Mouse (Mus musculus): Measurements from ENCODE around the gene Hsd17b11. TPM values are rescaled to one million over a fixed set of nuclear protein-coding genes. Genes with fewer than 3 reads are reported as not detected.

Hsd17b11 gene
- polyA plus RNA-seq (2016; fragmentation: Nextera tagmentation; extraction: Ambion mirVana) = 2.5 and 3.6 TPM in 2 replicates

- H3K4me1 ChIP-seq = peaks cover 39% of the 10 kb centered on the region
- H3K36me3 ChIP-seq = peaks cover 11% of the 10 kb centered on the region
- DNase-seq (ENCODE audit: low spot score) = peak; percentile 94
- WGBS = under 1% methylated on average over 31 of the region's 31 CpGs
- peak within 1 kb of the TSS; percentile 67 for H3K4me3 ChIP-seq
- H3K9me3 ChIP-seq = no peaks in the 10 kb centered on the region
- H3K27ac ChIP-seq = peak within 1 kb of the TSS; percentile 87
- H3K27me3 ChIP-seq (ENCODE audit: insufficient read depth, poor library complexity, severe bottlenecking) = no peaks in the 10 kb centered on the region
Observed at GRCm38 (mm10) chr5:104021597-104022378, at the start of gene Hsd17b11. Hsd17b11 (minus strand) TSS chr5:104021919.

- H3K27me3 ChIP-seq (ENCODE audit: insufficient read depth, poor library complexity, severe bottlenecking) = peaks cover 6% of the 10 kb centered on the region
- no peak overlapping the region for H3K27ac ChIP-seq
- WGBS = 60% methylated on average over 4 of the region's 4 CpGs
- H3K4me3 ChIP-seq = no peak overlapping the region
- H3K9me3 ChIP-seq = no peaks in the 10 kb centered on the region
- H3K36me3 ChIP-seq = no peaks in the 10 kb centered on the region
- peaks cover 6% of the 10 kb centered on the region; the same call in 1 of the 2 replicates for H3K4me1 ChIP-seq
- DNase-seq (ENCODE audit: low spot score) = no peak
Observed at GRCm38 (mm10) chr5:104071048-104071447, 49.3 kb upstream of the Hsd17b11 start.

DNA sequence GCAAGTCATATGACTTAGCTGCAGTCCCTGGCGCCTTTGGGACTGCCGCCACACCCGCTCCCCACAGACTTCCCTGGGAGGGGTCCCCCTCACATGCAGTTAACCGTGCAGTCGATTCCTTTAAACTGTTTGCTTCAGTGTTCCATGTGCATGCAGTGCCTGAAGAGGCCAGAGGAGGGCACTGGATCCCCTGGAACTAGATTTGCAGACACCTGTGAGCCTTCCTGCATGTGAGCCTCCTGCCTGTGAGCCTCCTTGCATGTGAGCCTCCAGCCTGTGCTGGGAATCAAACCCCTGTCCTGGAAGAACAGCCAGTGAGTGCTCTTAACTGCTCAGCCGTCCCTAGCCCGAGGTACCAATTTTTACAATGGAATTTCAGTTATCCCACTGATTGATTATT, 47.0 kb upstream of the Hsd17b11 start:
- no peaks in the 10 kb centered on the region for H3K9me3 ChIP-seq
- H3K36me3 ChIP-seq = peaks cover 11% of the 10 kb centered on the region
- H3K4me3 ChIP-seq = no peak overlapping the region
- H3K4me1 ChIP-seq = peaks cover 6% of the 10 kb centered on the region; the same call in 1 of the 2 replicates
- WGBS = 84% methylated on average over 7 of the region's 7 CpGs
- H3K27ac ChIP-seq = no peak overlapping the region
- DNase-seq (ENCODE audit: low spot score) = no peak
- no peaks in the 10 kb centered on the region for H3K27me3 ChIP-seq (ENCODE audit: insufficient read depth, poor library complexity, severe bottlenecking)

- Histone ChIP-seq H3K36me3 (peaks cover 63% of the 10 kb centered on the region), H3K4me3 (no peak overlapping the region)
Observed at GRCm38 (mm10) chr5:104062773-104063551, 41.2 kb upstream of the Hsd17b11 start.

DNA sequence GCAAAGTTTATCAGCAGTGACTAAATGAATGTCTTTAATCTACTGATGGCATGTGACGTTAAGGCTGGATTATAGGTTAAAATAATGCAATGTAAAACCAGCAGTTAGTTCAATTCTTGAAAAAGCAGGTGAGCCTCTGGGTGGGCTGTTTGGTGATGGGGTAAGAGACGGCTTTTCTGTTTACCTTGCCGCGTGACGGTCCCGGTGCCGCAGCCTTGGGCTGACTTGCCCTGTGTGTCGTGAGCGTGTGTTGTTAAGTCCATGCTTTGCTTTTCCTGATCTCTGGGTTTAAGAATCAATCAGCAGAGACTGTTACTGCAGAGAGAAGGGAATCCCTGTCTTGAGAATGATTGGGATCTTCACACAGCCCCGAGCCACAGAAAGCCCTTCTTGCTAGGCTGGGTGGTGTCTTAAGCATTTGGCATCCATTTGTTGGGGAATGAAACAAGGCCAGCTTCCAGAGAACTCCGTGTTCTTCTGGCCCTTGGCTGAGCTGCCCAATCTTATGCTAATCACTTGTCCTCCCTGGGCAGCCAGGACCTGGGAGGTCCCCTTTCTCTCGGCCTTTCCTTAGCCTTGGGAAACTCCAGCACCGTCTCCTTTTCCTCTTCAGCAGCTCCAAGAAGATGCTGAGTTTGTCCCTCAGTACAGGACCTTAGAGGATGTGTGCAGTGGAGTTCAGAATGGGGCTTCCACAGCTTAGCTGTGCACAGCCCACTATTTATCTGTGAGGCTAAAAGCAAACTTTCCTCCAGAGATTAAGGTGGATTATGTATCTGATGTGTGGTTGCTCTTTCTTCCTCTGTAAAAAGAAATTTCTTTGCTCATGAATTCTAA, 40.4 kb upstream of the Hsd17b11 start:
- Histone ChIP-seq H3K4me1 (no peaks in the 10 kb centered on the region), H3K27me3 (ENCODE audit: insufficient read depth, poor library complexity, severe bottlenecking) (no peaks in the 10 kb centered on the region), H3K9me3 (no peaks in the 10 kb centered on the region), H3K27ac (no peak overlapping the region), H3K36me3 (peaks cover 64% of the 10 kb centered on the region), H3K4me3 (no peak overlapping the region)
- no peak for DNase-seq (ENCODE audit: low spot score)
- WGBS = 83% methylated on average over 13 of the region's 13 CpGs

More at GRCm38 (mm10) chr5:104062773-104063551, 41.2 kb upstream of the Hsd17b11 start:
- DNase-seq (ENCODE audit: low spot score) = no peak
- Histone ChIP-seq H3K27ac (no peak overlapping the region), H3K9me3 (no peaks in the 10 kb centered on the region), H3K4me1 (no peaks in the 10 kb centered on the region), H3K27me3 (ENCODE audit: insufficient read depth, poor library complexity, severe bottlenecking) (no peaks in the 10 kb centered on the region)
- 89% methylated on average over 11 of the region's 11 CpGs for WGBS

GRCm38 (mm10) chr5:104060429-104060828, 38.7 kb upstream of the Hsd17b11 start:
- Histone ChIP-seq H3K27me3 (ENCODE audit: insufficient read depth, poor library complexity, severe bottlenecking) (no peaks in the 10 kb centered on the region), H3K9me3 (no peaks in the 10 kb centered on the region), H3K36me3 (peaks cover 76% of the 10 kb centered on the region), H3K4me1 (no peaks in the 10 kb centered on the region), H3K27ac (no peak overlapping the region), H3K4me3 (no peak overlapping the region)
- DNase-seq (ENCODE audit: low spot score) = no peak
- WGBS = 92% methylated on average over 5 of the region's 5 CpGs

GRCm38 (mm10) chr5:104059628-104060027, 37.9 kb upstream of the Hsd17b11 start:
- H3K4me1 ChIP-seq = no peaks in the 10 kb centered on the region
- no peaks in the 10 kb centered on the region for H3K9me3 ChIP-seq
- no peak overlapping the region for H3K4me3 ChIP-seq
- 85% methylated on average over 9 of the region's 9 CpGs for WGBS
- H3K36me3 ChIP-seq = peaks cover 76% of the 10 kb centered on the region
- DNase-seq (ENCODE audit: low spot score) = no peak
- no peaks in the 10 kb centered on the region for H3K27me3 ChIP-seq (ENCODE audit: insufficient read depth, poor library complexity, severe bottlenecking)
- H3K27ac ChIP-seq = no peak overlapping the region

DNA sequence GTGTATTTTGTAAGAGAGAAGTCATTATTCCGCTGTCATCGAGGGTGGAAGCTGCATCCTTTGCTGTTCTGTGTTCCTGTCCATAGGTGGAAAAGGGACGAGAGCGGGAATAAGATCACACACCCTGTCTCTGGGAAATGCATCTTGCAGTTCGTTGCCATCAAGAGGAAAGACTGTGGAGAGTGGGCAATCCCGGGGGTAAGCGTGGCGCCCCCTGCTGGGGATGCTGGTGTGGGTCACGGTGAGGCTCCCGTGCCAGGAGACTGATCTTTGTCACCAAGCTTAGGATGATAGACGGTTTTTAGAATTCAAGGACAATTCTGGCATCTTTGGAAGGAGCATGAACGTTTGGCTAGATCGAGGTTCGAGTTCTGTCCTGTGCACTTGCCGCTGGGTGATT, 36.3 kb upstream of the Hsd17b11 start:
- DNase-seq (ENCODE audit: low spot score) = no peak
- no peak overlapping the region for H3K4me3 ChIP-seq
- WGBS = 69% methylated on average over 15 of the region's 15 CpGs
- H3K27me3 ChIP-seq (ENCODE audit: insufficient read depth, poor library complexity, severe bottlenecking) = no peaks in the 10 kb centered on the region
- peaks cover 67% of the 10 kb centered on the region for H3K36me3 ChIP-seq
- H3K27ac ChIP-seq = no peak overlapping the region
- H3K9me3 ChIP-seq = no peaks in the 10 kb centered on the region
- H3K4me1 ChIP-seq = no peaks in the 10 kb centered on the region

DNA sequence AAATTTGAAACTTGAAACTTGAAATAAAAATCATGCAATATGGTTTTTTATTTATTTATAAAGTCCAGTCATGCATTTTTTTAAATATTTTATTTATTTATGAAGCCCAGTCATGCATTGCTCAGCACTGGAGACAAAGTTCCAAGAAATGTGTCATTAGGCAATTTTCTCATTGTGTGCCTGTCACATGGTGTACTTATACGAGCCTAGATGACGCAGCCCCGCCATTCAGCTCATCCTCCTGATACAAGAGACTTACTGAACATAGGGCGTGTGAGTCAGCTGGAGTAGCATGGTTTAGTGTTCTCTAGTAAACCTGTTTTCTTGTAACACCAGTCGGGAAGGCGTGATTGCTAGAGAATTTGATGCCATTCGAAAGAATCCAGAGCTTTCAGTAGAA, 34.6 kb upstream of the Hsd17b11 start:
- H3K4me3 ChIP-seq = no peak overlapping the region
- peaks cover 67% of the 10 kb centered on the region for H3K36me3 ChIP-seq
- no peaks in the 10 kb centered on the region for H3K27me3 ChIP-seq (ENCODE audit: insufficient read depth, poor library complexity, severe bottlenecking)
- no peaks in the 10 kb centered on the region for H3K4me1 ChIP-seq
- H3K27ac ChIP-seq = no peak overlapping the region
- DNase-seq (ENCODE audit: low spot score) = no peak
- WGBS = 92% methylated on average over 7 of the region's 7 CpGs
- H3K9me3 ChIP-seq = no peaks in the 10 kb centered on the region

- no peak for DNase-seq (ENCODE audit: low spot score)
- H3K4me1 ChIP-seq = no peaks in the 10 kb centered on the region
- H3K27ac ChIP-seq = no peak overlapping the region
- no peaks in the 10 kb centered on the region for H3K9me3 ChIP-seq
- no peak overlapping the region for H3K4me3 ChIP-seq
- 82% methylated on average over 4 of the region's 4 CpGs for WGBS
- peaks cover 67% of the 10 kb centered on the region for H3K36me3 ChIP-seq
- no peaks in the 10 kb centered on the region for H3K27me3 ChIP-seq (ENCODE audit: insufficient read depth, poor library complexity, severe bottlenecking)
Observed at GRCm38 (mm10) chr5:104055816-104056215, 34.1 kb upstream of the Hsd17b11 start.

- DNase-seq (ENCODE audit: low spot score) = no peak
- no peak overlapping the region for H3K27ac ChIP-seq
- peaks cover 63% of the 10 kb centered on the region for H3K36me3 ChIP-seq
- H3K27me3 ChIP-seq (ENCODE audit: insufficient read depth, poor library complexity, severe bottlenecking) = no peaks in the 10 kb centered on the region
- 87% methylated on average over 4 of the region's 4 CpGs for WGBS
- H3K9me3 ChIP-seq = no peaks in the 10 kb centered on the region
- H3K4me3 ChIP-seq = no peak overlapping the region
- no peaks in the 10 kb centered on the region for H3K4me1 ChIP-seq
Observed at GRCm38 (mm10) chr5:104054938-104055337, 33.2 kb upstream of the Hsd17b11 start.

DNA sequence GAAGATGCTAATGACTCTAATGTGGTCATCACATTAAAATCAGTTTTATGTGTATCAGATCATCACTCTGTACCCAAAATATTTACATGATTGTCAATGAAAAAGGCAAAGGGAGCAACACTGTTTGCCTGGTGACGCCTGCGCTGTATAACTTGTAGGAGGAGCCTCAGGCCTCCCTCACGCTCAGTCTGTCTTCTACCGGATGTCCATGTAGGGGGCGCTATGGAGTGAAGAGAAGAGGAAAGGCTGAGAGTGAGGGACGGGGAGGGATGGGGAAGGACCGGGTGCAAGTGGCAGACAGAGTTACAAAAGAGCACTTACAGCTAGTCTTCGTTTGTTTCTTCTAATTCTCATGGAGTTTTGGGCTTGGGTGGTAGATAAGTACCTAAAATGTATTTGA, 31.2 kb upstream of the Hsd17b11 start:
- Histone ChIP-seq H3K27me3 (ENCODE audit: insufficient read depth, poor library complexity, severe bottlenecking) (no peaks in the 10 kb centered on the region), H3K27ac (no peak overlapping the region), H3K36me3 (peaks cover 46% of the 10 kb centered on the region), H3K4me1 (peaks cover 3% of the 10 kb centered on the region; the same call in 1 of the 2 replicates), H3K4me3 (no peak overlapping the region), H3K9me3 (no peaks in the 10 kb centered on the region)
- DNase-seq (ENCODE audit: low spot score) = no peak
- 60% methylated on average over 8 of the region's 8 CpGs for WGBS
